Mouse (Mus musculus): ENCODE measurements at regions not wholly inside any gene's neighbourhood (a gene's known extent, or its start where the extent isn't known, plus 50 kb on each side); places are given as distances from the start of the nearest gene placed in this dataset.
A peak's percentile ranks its signal among the peaks of the same experiment; 100 is the strongest.

GRCm38 (mm10) chr9:56562440-56562839 is 144.0 kb downstream of the Hmg20a start:
- Histone ChIP-seq H3K27me3 (replicated peaks; ENCODE audit: control insufficient read depth, insufficient read depth, low read length) (no peaks in the 10 kb centered on the region), H3K4me1 (ENCODE audit: control insufficient read depth, insufficient read depth, low read length) (peaks cover 15% of the 10 kb centered on the region), H3K27ac (ENCODE audit: low read length) (no peak overlapping the region), H3K9me3 (ENCODE audit: control insufficient read depth, low read length) (no peaks in the 10 kb centered on the region), H3K4me2 (ENCODE audit: low read depth, low read length) (no peak overlapping the region), H3K36me3 (ENCODE audit: control insufficient read depth, insufficient read depth, low read length) (no peaks in the 10 kb centered on the region), H3K4me3 (ENCODE audit: low read length) (no peak overlapping the region), H3K9ac (ENCODE audit: low read depth, low read length) (no peak overlapping the region)
- WGBS: 66% methylated on average over 7 of the region's 7 CpGs
- ATAC-seq: no peak

- no peaks in the 10 kb centered on the region for H3K27me3 ChIP-seq (replicated peaks; ENCODE audit: control insufficient read depth, insufficient read depth, low read length)
- no peaks in the 10 kb centered on the region for H3K9me3 ChIP-seq (ENCODE audit: control insufficient read depth, low read length)
- no peaks in the 10 kb centered on the region for H3K36me3 ChIP-seq (ENCODE audit: control insufficient read depth, insufficient read depth, low read length)
- H3K9ac ChIP-seq (ENCODE audit: low read depth, low read length): no peak overlapping the region; the same call in 1 of the 2 replicates
- peak; percentile 75 for ATAC-seq
- H3K4me2 ChIP-seq (ENCODE audit: low read depth, low read length): peak overlapping the region; percentile 6; the same call in 1 of the 2 replicates
- H3K4me3 ChIP-seq (ENCODE audit: low read length): no peak overlapping the region
- peaks cover 15% of the 10 kb centered on the region for H3K4me1 ChIP-seq (ENCODE audit: control insufficient read depth, insufficient read depth, low read length)
- WGBS: 17% methylated on average over 11 of the region's 11 CpGs
- H3K27ac ChIP-seq (ENCODE audit: low read length): no peak overlapping the region
These were observed 145.8 kb downstream of the Hmg20a start for GRCm38 (mm10) chr9:56564048-56564737.

Measured in intestine, embryonic 16.5 days (tissue).